Mouse (Mus musculus) C2C12 (cell line): ENCODE data around the gene Kcnf1.

ENCODE experiments used
- CEBPB ChIP-seq: IDR thresholded peaks from one replicate; pipeline ENCODE4 v1.6.1; 2011; ENCODE audit warnings: low read depth, mild to moderate bottlenecking, control low read depth, moderate library complexity
- CTCF ChIP-seq: IDR thresholded peaks from one replicate; pipeline ENCODE4 v1.5.1; 2011; ENCODE audit not compliant: control insufficient read depth, insufficient read depth, insufficient read length
- FOSL1 ChIP-seq: IDR thresholded peaks from one replicate; pipeline ENCODE4 v1.8.0; 2011; ENCODE audit warnings: mild to moderate bottlenecking, low read length; ENCODE audit not compliant: poor library complexity, insufficient read depth, severe bottlenecking
- MAX ChIP-seq: IDR thresholded peaks from one replicate; pipeline ENCODE4 v1.6.1; 2011; ENCODE audit warnings: mild to moderate bottlenecking, control low read depth
- MYOD1 ChIP-seq: IDR thresholded peaks from one replicate; pipeline ENCODE4 v1.6.1; 2011; ENCODE audit warnings: low read depth; ENCODE audit not compliant: control insufficient read depth, insufficient read length
- USF1 ChIP-seq: IDR thresholded peaks from one replicate; pipeline ENCODE4 v1.6.1; 2011; ENCODE audit warnings: low read depth, mild to moderate bottlenecking, control low read depth, moderate library complexity

GRCm38 (mm10) chr12:17198621-17199020 lies 21.9 kb upstream of the Kcnf1 start:
- TF ChIP-seq CTCF, result no peak
- no peak for TF ChIP-seq CEBPB
- TF ChIP-seq MAX, result no peak
- no peak for TF ChIP-seq USF1
- no peak for TF ChIP-seq MYOD1
- no peak for TF ChIP-seq FOSL1
